Mouse (Mus musculus) bone marrow macrophage, adult 2 months (primary cell): ENCODE measurements around the gene Helz.

Experiments used
- CTCF ChIP-seq: IDR thresholded peaks from 2 replicates; pipeline ENCODE4 v1.5.1; 2012; ENCODE audit warnings: low read depth, mild to moderate bottlenecking, low read length, moderate library complexity
- POLR2A ChIP-seq: IDR thresholded peaks from 2 replicates; pipeline ENCODE4 v1.6.1; 2012; ENCODE audit warnings: mild to moderate bottlenecking, low read depth, low read length, borderline replicate concordance

DNA sequence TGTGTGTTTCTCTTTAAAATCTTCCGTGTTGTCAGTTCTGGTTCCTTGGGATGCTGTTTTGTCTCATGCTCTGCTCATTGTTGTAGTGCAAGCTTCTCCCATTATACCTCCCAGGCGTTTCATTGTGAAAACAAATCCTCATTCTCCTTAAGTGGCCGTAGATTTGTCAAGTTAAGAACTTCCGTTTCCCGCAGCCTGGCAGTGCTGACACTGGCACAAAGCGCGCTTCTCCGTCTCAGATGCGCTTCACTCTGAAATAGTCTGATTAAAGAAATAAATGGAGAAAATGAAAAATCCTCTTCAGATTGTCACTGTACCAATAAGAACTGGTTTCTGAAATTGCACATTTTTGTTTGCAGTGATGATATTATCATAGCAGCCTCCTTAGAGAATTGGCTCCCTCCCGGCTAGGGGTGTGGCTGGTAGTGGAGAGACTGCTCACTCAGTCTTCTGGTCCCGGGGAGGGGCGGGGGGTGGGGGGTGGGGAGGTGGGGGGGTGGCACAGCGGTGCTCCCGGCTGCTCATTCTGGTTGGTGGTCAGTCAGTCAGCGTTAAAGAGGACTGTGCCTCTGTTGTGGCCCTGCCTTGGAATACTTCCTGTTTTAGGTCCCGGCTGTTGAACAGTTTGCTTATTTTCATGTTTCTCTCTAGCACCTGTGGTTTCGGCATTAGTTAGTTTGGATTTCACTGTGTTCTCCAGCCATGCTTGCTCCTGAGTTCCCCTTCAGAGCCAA is 128.6 kb downstream of the Helz start:
- TF ChIP-seq CTCF (no peak), POLR2A (no peak)
